Mouse (Mus musculus): ENCODE measurements around the gene Unc93a. TPM values are rescaled to one million over a fixed set of nuclear protein-coding genes. Genes with fewer than 3 reads are reported as not detected.
"Not testable (repeated sequence)": the region's sequence is repeated elsewhere in the genome, so short reads cannot be mapped to it uniquely, and the experiment has no call there.

Unc93a gene
- total RNA-seq (2021): not detected
- long read RNA-seq, experiment 1: 0 reads
- long read RNA-seq, experiment 2: 0 reads

- intact Hi-C loops (cut with DNase I); DNase-seq: not testable (repeated sequence)
Observed at GRCm38 (mm10) chr17:13131710-13132109, at the start of gene Unc93a. Gene Unc93a (minus strand): TSS chr17:13131810.

GRCm38 (mm10) chr17:13180491-13180890 is 48.9 kb upstream of the Unc93a start:
- intact Hi-C loops (cut with DNase I): not testable (repeated sequence)

GRCm38 (mm10) chr17:13179021-13179420 is 47.4 kb upstream of the Unc93a start:
- DNase-seq; intact Hi-C loops (cut with DNase I): not testable (repeated sequence)

More at GRCm38 (mm10) chr17:13180491-13180890, 48.9 kb upstream of the Unc93a start:
- not testable (repeated sequence) for DNase-seq

GRCm38 (mm10) chr17:13177796-13178195 is 46.2 kb upstream of the Unc93a start:
- DNase-seq; intact Hi-C loops (cut with DNase I): not testable (repeated sequence)

- intact Hi-C loops (cut with DNase I); DNase-seq: not testable (repeated sequence)
Observed at GRCm38 (mm10) chr17:13175609-13176008, 44.0 kb upstream of the Unc93a start.

- intact Hi-C loops (cut with DNase I); DNase-seq: not testable (repeated sequence)
Observed at GRCm38 (mm10) chr17:13174029-13174428, 42.4 kb upstream of the Unc93a start.

GRCm38 (mm10) chr17:13173578-13173977 is 42.0 kb upstream of the Unc93a start:
- intact Hi-C loops (cut with DNase I): not testable (repeated sequence)

GRCm38 (mm10) chr17:13146128-13146527 is 14.5 kb upstream of the Unc93a start:
- DNase-seq; intact Hi-C loops (cut with DNase I): not testable (repeated sequence)

More at GRCm38 (mm10) chr17:13173578-13173977, 42.0 kb upstream of the Unc93a start:
- not testable (repeated sequence) for DNase-seq

GRCm38 (mm10) chr17:13144580-13145215 is 13.1 kb upstream of the Unc93a start:
- DNase-seq; intact Hi-C loops (cut with DNase I): not testable (repeated sequence)

GRCm38 (mm10) chr17:13142665-13143064 is 11.1 kb upstream of the Unc93a start:
- intact Hi-C loops (cut with DNase I); DNase-seq: not testable (repeated sequence)

- DNase-seq; intact Hi-C loops (cut with DNase I): not testable (repeated sequence)
Observed at GRCm38 (mm10) chr17:13135356-13135755, 3.7 kb upstream of the Unc93a start.

- DNase-seq; intact Hi-C loops (cut with DNase I): not testable (repeated sequence)
Observed at GRCm38 (mm10) chr17:13132352-13132751, 742 bp upstream of the Unc93a start.

GRCm38 (mm10) chr17:13129737-13130465 is 1.7 kb downstream of the Unc93a start:
- DNase-seq; intact Hi-C loops (cut with DNase I): not testable (repeated sequence)

GRCm38 (mm10) chr17:13129324-13129723 is 2.3 kb downstream of the Unc93a start:
- intact Hi-C loops (cut with DNase I); DNase-seq: not testable (repeated sequence)

- intact Hi-C loops (cut with DNase I); DNase-seq: not testable (repeated sequence)
Observed at GRCm38 (mm10) chr17:13124241-13124640, 7.4 kb downstream of the Unc93a start.

GRCm38 (mm10) chr17:13123308-13124038 is 8.1 kb downstream of the Unc93a start:
- DNase-seq; intact Hi-C loops (cut with DNase I): not testable (repeated sequence)

- DNase-seq; intact Hi-C loops (cut with DNase I): not testable (repeated sequence)
Observed at GRCm38 (mm10) chr17:13112504-13113291, 18.9 kb downstream of the Unc93a start.

GRCm38 (mm10) chr17:13106563-13106962 is 25.0 kb downstream of the Unc93a start:
- DNase-seq; intact Hi-C loops (cut with DNase I): not testable (repeated sequence)

GRCm38 (mm10) chr17:13092960-13093359 is 38.6 kb downstream of the Unc93a start:
- intact Hi-C loops (cut with DNase I); DNase-seq: not testable (repeated sequence)

Data from gastrocnemius, postnatal 36 days (tissue).